9 mouse cellular contexts compared by ENCODE assay signal in genomic region chr13:56251924-56252619, GRCm38 (mm10). TPM values are rescaled to one million over a fixed set of nuclear protein-coding genes. Genes with fewer than 3 reads are reported as not detected.
DNase-seq lines count a peak whose midpoint lies in the region; ATAC-seq lines count a peak whose summit lies in the region.
"Had no signal": no experiment of that assay in that cellular context is flagged by ENCODE, and none has a peak within 500 bp of the region (broad histone marks: within the 10 kb centered on the region; RNA-seq: fewer than 3 reads in every experiment).

Gene Neurog1 (minus strand): TSS chr13:56252163.

- H3K27ac ChIP-seq in kidney, embryonic 14.5 days (ENCODE audit: low read depth, low read length), result no peak within 1 kb of the TSS
- H3K27ac ChIP-seq in hindbrain, embryonic 11.5 days (ENCODE audit: low read depth, low read length), result peak within 1 kb of the TSS; percentile 85

- no peaks in the 10 kb centered on the region for H3K9me3 ChIP-seq in kidney, embryonic 14.5 days (ENCODE audit: control insufficient read depth, low read length)
- H3K9me3 ChIP-seq in hindbrain, embryonic 11.5 days (ENCODE audit: control insufficient read depth, low read length), result no peaks in the 10 kb centered on the region

- intact Hi-C loops in left cerebral cortex, postnatal 36 days (cut with DNase I), result no loop called here

- H3K9ac ChIP-seq in kidney, embryonic 14.5 days (ENCODE audit: low read depth, low read length), result no peak within 1 kb of the TSS
- H3K9ac ChIP-seq in hindbrain, embryonic 11.5 days (ENCODE audit: low read depth, low read length), result peak within 1 kb of the TSS; percentile 52

- peaks cover 100% of the 10 kb centered on the region for H3K27me3 ChIP-seq in kidney, embryonic 14.5 days (ENCODE audit: control insufficient read depth, insufficient read depth, low read length)
- peaks cover 96% of the 10 kb centered on the region for H3K27me3 ChIP-seq in hindbrain, embryonic 11.5 days (ENCODE audit: control insufficient read depth, insufficient read depth, low read length)

- peaks cover 4% of the 10 kb centered on the region; the same call in 1 of the 2 replicates for H3K4me1 ChIP-seq in kidney, embryonic 14.5 days (ENCODE audit: control insufficient read depth, insufficient read depth, low read length)
- H3K4me1 ChIP-seq in hindbrain, embryonic 11.5 days (replicated peaks; ENCODE audit: control insufficient read depth, insufficient read depth, low read length), result peaks cover 25% of the 10 kb centered on the region

- no peak for DNase-seq in kidney, adult 8-10 months
- DNase-seq in cerebellum, postnatal 25 days, result peak; percentile 19 to 33
- DNase-seq in hindbrain, embryonic 11.5 days (ENCODE audit: low spot score), result peak; percentile 83
- DNase-seq in left cerebral cortex, postnatal 36 days (ENCODE audit: low spot score in 2 of 2), result peak; percentile 27 to 48
- peak; percentile 76 for DNase-seq in retina, embryonic 14.5 days (ENCODE audit: low spot score)
- no peak for DNase-seq in ovary, adult 18-20 months (ENCODE audit: low spot score)
- DNase-seq in lung, postnatal 14 days, result no peak

- H3K4me2 ChIP-seq in kidney, embryonic 14.5 days (replicated peaks; ENCODE audit: low read depth, low read length), result peak within 1 kb of the TSS; percentile 54
- peak within 1 kb of the TSS; percentile 41 for H3K4me2 ChIP-seq in hindbrain, embryonic 11.5 days (replicated peaks; ENCODE audit: low read depth, low read length)

- H3K4me3 ChIP-seq in kidney, embryonic 14.5 days (ENCODE audit: low read length), result peak within 1 kb of the TSS; percentile 38
- H3K4me3 ChIP-seq in hindbrain, embryonic 11.5 days (ENCODE audit: low read depth, low read length), result peak within 1 kb of the TSS; percentile 29

- WGBS in kidney, embryonic 14.5 days, result under 1% methylated on average over 62 of the region's 65 CpGs
- under 1% methylated on average over 56 of the region's 65 CpGs for WGBS in hindbrain, embryonic 11.5 days

- no peaks in the 10 kb centered on the region for H3K36me3 ChIP-seq in kidney, embryonic 14.5 days (ENCODE audit: control insufficient read depth, insufficient read depth, low read length)
- no peaks in the 10 kb centered on the region for H3K36me3 ChIP-seq in hindbrain, embryonic 11.5 days (ENCODE audit: control insufficient read depth, insufficient read depth, low read length)

- ATAC-seq in kidney, embryonic 14.5 days (ENCODE audit: low FRiP score, low TSS enrichment), result peak; percentile 68; the same call in 1 of the 2 replicates
- ATAC-seq in hindbrain, embryonic 11.5 days (ENCODE audit: low FRiP score), result peak; percentile 88

RNA-seq across cellular contexts. Expression of gene Neurog1, which starts in this region (rescaled TPM):
- not detected in 2 replicates for polyA plus RNA-seq in kidney, embryonic 14.5 days (2014; fragmentation: Nextera tagmentation; extraction: Ambion mirVana)
- 30.6 and 37.4 TPM in 2 replicates for polyA plus RNA-seq in hindbrain, embryonic 11.5 days (2014; fragmentation: Nextera tagmentation; extraction: Ambion mirVana)
- total RNA-seq in left cerebral cortex, postnatal 36 days (2021), result not detected
- total RNA-seq: hematopoietic stem cell, adult 5-6 weeks had no signal

Comparison
In these comparisons a context has a peak if more than half of its experiments do, and no peak if none do; other contexts are left out.
1. RNA of gene Neurog1 (polyA plus RNA-seq): 30.6 to 37.4 TPM in hindbrain, embryonic 11.5 days; not detected in kidney, embryonic 14.5 days; every median in the first group is over 10 times any median in the second.
2. Peak in ATAC-seq, H3K4me3 ChIP-seq and H3K4me2 ChIP-seq in kidney, embryonic 14.5 days; RNA of the gene not detected or under 1 TPM.
3. Peak in DNase-seq in left cerebral cortex, postnatal 36 days; RNA of the gene not detected or under 1 TPM.
4. DNase-seq: peak in cerebellum, postnatal 25 days (2 of 2), hindbrain, embryonic 11.5 days (single experiment) and retina, embryonic 14.5 days (single experiment); none in kidney, adult 8-10 months (0 of 2), ovary, adult 18-20 months (single experiment) and lung, postnatal 14 days (single experiment).